Mouse (Mus musculus): ENCODE measurements around the gene Klf12.
"Not testable (repeated sequence)": the region's sequence is repeated elsewhere in the genome, so short reads cannot be mapped to it uniquely, and the experiment has no call there.

The Klf12 gene

DNA sequence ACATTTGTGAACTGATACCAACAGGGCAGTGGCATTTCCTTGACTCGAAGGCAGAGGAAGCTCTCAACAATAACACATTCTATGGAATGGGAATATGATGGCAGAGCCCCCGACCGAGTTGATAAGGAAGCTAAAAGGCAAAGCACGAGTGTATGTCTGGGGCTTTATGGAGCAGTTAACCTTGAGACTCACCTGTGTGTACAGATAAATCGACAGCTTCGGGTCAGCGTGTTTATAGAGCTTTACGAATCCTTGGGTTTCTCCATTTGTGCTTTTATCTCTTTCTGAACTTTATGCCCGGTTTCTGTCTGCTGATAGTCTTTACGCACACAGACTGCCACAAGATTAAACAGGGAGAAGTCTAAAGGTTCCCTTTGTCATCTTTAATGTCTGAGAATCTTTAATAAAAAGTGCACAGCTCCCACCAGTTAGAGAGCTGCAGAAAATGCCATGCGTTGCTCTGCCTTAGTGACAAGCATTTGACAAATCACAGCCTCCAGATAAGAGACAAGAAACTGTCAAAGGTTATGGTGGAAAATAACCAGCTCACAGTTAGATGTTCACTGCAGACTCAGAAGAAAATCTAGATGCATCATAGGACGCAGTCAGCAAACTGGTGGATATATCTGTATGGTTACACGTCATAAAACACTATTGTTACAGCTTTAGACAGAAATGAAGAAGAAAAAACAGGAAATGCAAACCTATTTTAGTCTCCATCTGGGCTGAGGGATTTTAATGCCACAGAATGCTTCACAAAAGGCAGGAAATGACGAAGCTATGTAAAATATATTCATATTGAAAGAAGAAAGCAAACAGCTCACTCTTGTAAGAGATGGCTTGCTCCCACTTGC lies 428.1 kb downstream of the Klf12 start:
- CTCF ChIA-PET, result interaction anchor here in 1 of 4 experiments (0.6 kb wide), 1 partner anchor 714 kb away, joined by 3 read pairs; no protein-coding TSS in a partner anchor

DNA sequence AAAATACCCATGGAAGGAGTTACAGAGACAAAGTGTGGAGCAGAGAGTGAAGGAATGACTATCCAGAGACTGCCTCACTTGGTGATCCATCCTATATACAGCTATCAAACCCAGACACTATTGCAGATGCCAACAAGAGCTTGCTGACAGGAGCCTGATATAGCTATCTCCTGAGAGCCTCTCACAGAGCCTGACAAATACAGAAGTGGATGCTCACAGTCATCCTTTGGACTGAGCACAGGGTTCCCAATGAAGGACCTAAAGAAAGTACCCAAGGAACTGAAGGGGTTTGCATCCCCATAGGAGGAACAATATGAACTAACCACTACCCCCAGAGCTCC lies 430.0 kb downstream of the Klf12 start:
- CTCF ChIA-PET, POLR2A ChIA-PET: not testable (repeated sequence)

More for the DNA sequence above, 428.1 kb downstream of the Klf12 start:
- POLR2A ChIA-PET, result interaction anchor here in 1 of 4 experiments (0.6 kb wide), 1 partner anchor 36 kb away, joined by 4 read pairs; no protein-coding TSS in a partner anchor

DNA sequence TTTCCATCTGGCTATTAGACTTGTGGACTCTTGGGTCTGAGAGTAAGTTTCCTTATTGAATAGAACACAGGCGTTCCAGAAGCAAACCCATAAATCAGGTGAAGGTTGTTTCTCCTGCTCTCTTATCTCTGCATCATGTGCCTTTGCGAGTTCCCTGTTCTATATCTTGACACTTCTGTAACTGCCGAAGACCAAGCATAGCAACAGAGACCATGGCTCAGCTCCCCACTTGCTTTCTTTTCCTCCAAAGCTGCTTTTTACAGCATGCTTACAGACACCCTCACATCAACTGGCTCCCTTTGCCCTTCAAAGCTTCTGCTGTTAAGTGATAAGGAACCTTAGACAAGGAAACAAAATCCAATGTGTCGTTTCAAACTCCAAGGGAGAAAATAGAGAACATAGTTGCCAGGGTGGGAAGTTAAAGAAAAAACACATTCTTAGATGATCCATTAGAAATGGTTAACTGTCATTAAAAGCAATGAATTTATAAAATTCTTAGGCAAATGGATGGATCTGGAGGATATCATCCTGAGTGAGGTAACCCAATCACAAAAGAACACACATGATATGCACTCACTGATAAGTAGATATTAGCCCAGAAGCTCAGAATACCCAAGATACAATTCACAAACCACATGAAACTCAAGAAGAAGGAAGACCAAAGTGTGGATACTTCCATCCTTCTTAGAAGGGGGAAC lies 430.6 kb downstream of the Klf12 start:
- POLR2A ChIA-PET, CTCF ChIA-PET: not testable (repeated sequence)

DNA sequence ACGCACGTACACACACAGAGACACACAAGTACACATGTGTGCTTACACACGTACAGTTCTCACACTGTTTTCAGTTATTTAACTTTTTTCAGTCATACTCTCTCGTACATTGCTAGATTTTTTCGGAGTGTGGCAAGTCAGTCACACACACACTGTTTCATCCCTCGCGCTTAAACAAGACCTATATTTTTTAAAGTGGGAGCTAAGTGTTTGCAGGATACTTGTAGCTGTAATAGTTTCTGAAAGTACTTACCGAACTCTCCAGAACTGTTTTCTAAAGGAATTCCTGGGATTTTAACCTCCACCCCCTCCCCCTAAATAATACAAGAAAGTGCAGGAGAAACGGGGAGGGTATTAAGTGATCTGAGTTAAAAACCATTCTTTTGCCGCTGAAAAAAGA lies 434.1 kb downstream of the Klf12 start:
- POLR2A ChIA-PET, result interaction anchor here in 1 of 4 experiments (0.6 kb wide), 1 partner anchor 78 kb away, joined by 4 read pairs; no protein-coding TSS in a partner anchor
- CTCF ChIA-PET, result no interaction called here

DNA sequence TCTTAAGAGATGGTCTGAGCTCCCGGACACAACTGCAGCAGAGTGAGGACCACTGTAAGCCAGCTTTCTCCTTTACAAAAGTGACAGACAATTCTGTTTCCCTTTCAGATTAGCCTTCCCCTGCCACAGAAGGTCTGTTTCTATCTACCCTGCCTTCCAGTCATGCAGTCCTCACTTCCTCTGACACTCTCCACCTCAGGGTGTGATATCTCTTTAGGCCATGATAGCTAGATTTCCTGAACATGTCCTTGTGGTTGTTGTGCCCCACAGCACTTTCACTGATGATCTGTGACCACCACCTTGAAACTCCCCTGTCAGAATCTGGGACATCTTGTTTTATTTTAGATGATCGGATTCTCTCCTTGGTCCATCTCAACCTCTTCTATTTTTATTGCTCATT lies 437.0 kb downstream of the Klf12 start:
- ChIA-PET POLR2A (no interaction called here), CTCF (no interaction called here)

DNA sequence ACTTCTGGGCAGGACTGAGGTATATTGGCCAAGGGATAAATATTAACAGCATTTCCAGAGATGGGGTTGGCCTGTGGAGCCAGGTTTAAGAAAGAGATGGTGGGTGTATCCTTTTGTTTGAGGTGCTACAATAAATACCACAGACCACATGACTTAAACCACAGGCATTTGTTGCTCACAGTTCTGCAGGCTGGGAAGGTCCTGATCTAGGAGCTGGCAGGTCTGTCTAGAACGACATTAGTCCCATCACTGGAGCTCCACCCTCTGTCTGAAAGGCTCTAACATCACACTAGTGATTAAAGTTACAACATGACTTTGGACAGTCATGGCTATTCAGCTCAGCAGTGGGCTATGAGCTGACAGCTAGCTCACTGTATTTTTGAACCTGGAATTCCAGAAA lies 457.8 kb downstream of the Klf12 start:
- CTCF ChIA-PET, result interaction anchor here in 1 of 4 experiments (0.6 kb wide), 1 partner anchor 905 kb away, joined by 3 read pairs; no protein-coding TSS in a partner anchor
- POLR2A ChIA-PET, result no interaction called here

Measured in embryonic stem cell, embryonic (primary cell).